Mouse (Mus musculus) kidney, adult 2 months (tissue): ENCODE results near the gene 4930430F08Rik.

Experiments used
- CTCF ChIP-seq: fragments of 200-500 bp; conservative IDR thresholded peaks from 2 replicates; pipeline ENCODE4 v1.5.1; 2011; ENCODE audit warnings: low read depth, mild to moderate bottlenecking, control low read depth, low read length, moderate library complexity, mixed read lengths; ENCODE audit not compliant: insufficient read depth, insufficient read length
- POLR2A ChIP-seq: fragments of 200-500 bp; IDR thresholded peaks from one replicate; pipeline ENCODE4 v1.6.1; 2011; ENCODE audit warnings: low read depth, low read length, control low read depth

DNA sequence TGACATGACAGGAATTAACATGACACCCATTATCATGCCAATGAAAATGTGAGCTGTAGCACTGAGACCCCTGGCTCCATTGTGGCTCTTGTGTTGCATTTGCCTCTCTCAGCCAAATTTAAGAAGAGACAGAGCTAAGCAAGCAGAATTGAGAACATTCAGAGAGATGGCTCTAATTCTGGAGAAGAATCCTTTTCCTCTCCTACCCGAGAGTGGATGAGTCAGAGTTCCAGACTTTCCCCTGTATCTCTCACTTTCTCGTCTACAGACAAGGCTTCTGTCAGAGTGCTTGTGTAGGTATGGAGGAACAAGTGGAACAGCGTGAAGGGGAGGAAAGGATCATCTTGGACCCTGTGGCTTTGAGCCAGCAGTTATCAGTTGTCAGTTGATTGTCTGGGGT lies 26.1 kb downstream of the 4930430F08Rik start:
- TF ChIP-seq POLR2A (no peak), CTCF (no peak)
